ENCODE assay signal across 8 mouse cellular contexts in the genomic region with DNA sequence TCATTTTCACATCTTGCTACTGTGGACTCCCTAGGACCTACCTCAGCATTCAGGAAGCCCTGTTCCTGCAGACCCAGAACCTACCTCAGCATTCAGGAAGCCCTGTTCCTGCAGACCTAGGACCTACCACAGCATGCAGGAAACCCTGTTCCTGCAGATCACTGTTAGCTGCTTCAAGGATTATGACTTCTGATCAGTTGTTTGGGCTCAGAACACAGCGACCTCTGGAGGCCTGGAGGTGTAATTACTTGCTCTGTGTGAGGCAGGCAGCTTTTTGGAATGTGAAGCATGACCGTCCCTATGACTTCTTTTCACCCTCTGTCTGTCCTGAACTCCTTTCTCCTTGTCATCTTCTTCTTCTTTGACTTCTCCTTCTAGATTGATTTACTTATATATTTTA. TPM values are rescaled to one million over a fixed set of nuclear protein-coding genes. Genes with fewer than 3 reads are reported as not detected.
DNase-seq lines count a peak whose midpoint lies in the region; ATAC-seq and TF ChIP-seq lines count a peak whose summit lies in the region.

No protein-coding gene starts in this region.

- H3K4me3 ChIP-seq in heart, postnatal 0 days (ENCODE audit: low read depth, low read length), result no peak overlapping the region
- peak overlapping the region; percentile 25 for H3K4me3 ChIP-seq in megakaryocyte, embryonic 14.5 days (replicated peaks)
- no peak overlapping the region for H3K4me3 ChIP-seq in midbrain, embryonic 14.5 days (replicated peaks; ENCODE audit: low read depth, low read length)
- H3K4me3 ChIP-seq in forebrain, embryonic 16.5 days (replicated peaks; ENCODE audit: low read length), result no peak overlapping the region

- H3K27ac ChIP-seq in heart, postnatal 0 days (ENCODE audit: low read depth), result no peak overlapping the region
- H3K27ac ChIP-seq in midbrain, embryonic 14.5 days (replicated peaks; ENCODE audit: low read depth, low read length), result no peak overlapping the region
- H3K27ac ChIP-seq in forebrain, embryonic 16.5 days (ENCODE audit: low read length), result no peak overlapping the region

- DNase-seq in heart, postnatal 0 days (ENCODE audit: low spot score), result no peak
- DNase-seq in heart, adult 8-10 months (ENCODE audit: low spot score), result no peak
- DNase-seq in A20 (ENCODE audit: low read depth, low spot score), result peak; percentile 82
- DNase-seq in T-cell, adult 2 months (ENCODE audit: low spot score), result peak; percentile 49
- no peak for DNase-seq in cerebellum, adult 9-10 months
- no peak for DNase-seq in midbrain, embryonic 14.5 days

- TF ChIP-seq CTCF in heart, postnatal 0 days (IDR thresholded peaks at IDR 0.05; ENCODE audit: low read depth), result peak; percentile 46

- H3K9me3 ChIP-seq in heart, postnatal 0 days (replicated peaks; ENCODE audit: control insufficient read depth, low read length), result no peaks in the 10 kb centered on the region
- no peaks in the 10 kb centered on the region for H3K9me3 ChIP-seq in megakaryocyte, embryonic 14.5 days
- no peaks in the 10 kb centered on the region for H3K9me3 ChIP-seq in midbrain, embryonic 14.5 days (ENCODE audit: control insufficient read depth, low read length)
- no peaks in the 10 kb centered on the region for H3K9me3 ChIP-seq in forebrain, embryonic 16.5 days (ENCODE audit: control insufficient read depth, low read length)

- H3K4me1 ChIP-seq in heart, postnatal 0 days (ENCODE audit: control insufficient read depth, insufficient read depth), result no peaks in the 10 kb centered on the region
- peaks cover 30% of the 10 kb centered on the region for H3K4me1 ChIP-seq in megakaryocyte, embryonic 14.5 days
- H3K4me1 ChIP-seq in midbrain, embryonic 14.5 days (ENCODE audit: control insufficient read depth, insufficient read depth, low read length), result no peaks in the 10 kb centered on the region
- no peaks in the 10 kb centered on the region for H3K4me1 ChIP-seq in forebrain, embryonic 16.5 days (replicated peaks; ENCODE audit: control insufficient read depth, insufficient read depth, low read length)

- H3K4me2 ChIP-seq in heart, postnatal 0 days (ENCODE audit: low read depth, low read length), result no peak overlapping the region
- H3K4me2 ChIP-seq in midbrain, embryonic 14.5 days (ENCODE audit: low read length), result no peak overlapping the region
- no peak overlapping the region for H3K4me2 ChIP-seq in forebrain, embryonic 16.5 days (ENCODE audit: low read length)

- no peak for TF ChIP-seq EP300 in heart, postnatal 0 days (IDR thresholded peaks at IDR 0.05; ENCODE audit: low read depth)

- H3K9ac ChIP-seq in heart, postnatal 0 days (replicated peaks; ENCODE audit: low read depth, low read length), result no peak overlapping the region
- no peak overlapping the region for H3K9ac ChIP-seq in midbrain, embryonic 14.5 days (replicated peaks; ENCODE audit: low read length)
- no peak overlapping the region for H3K9ac ChIP-seq in forebrain, embryonic 16.5 days (replicated peaks; ENCODE audit: low read depth, low read length)

- no peaks in the 10 kb centered on the region for H3K36me3 ChIP-seq in heart, postnatal 0 days (replicated peaks; ENCODE audit: control insufficient read depth, insufficient read depth, low read length)
- no peaks in the 10 kb centered on the region for H3K36me3 ChIP-seq in megakaryocyte, embryonic 14.5 days (replicated peaks; ENCODE audit: low read length)
- H3K36me3 ChIP-seq in midbrain, embryonic 14.5 days (ENCODE audit: control insufficient read depth, insufficient read depth, low read length), result no peaks in the 10 kb centered on the region
- no peaks in the 10 kb centered on the region for H3K36me3 ChIP-seq in forebrain, embryonic 16.5 days (ENCODE audit: control insufficient read depth, insufficient read depth)

- no peak for ATAC-seq in heart, postnatal 0 days (ENCODE audit: insufficient read depth, low read depth)
- no peak for ATAC-seq in midbrain, embryonic 14.5 days (ENCODE audit: low FRiP score, low TSS enrichment)
- no peak for ATAC-seq in forebrain, embryonic 16.5 days

- H3K27me3 ChIP-seq in heart, postnatal 0 days (ENCODE audit: control insufficient read depth, insufficient read depth, low read length), result no peaks in the 10 kb centered on the region
- H3K27me3 ChIP-seq in megakaryocyte, embryonic 14.5 days (replicated peaks), result peaks cover 28% of the 10 kb centered on the region
- H3K27me3 ChIP-seq in midbrain, embryonic 14.5 days (ENCODE audit: control insufficient read depth, insufficient read depth, low read length), result no peaks in the 10 kb centered on the region
- no peaks in the 10 kb centered on the region for H3K27me3 ChIP-seq in forebrain, embryonic 16.5 days (replicated peaks; ENCODE audit: control insufficient read depth, insufficient read depth, low read length)

- WGBS in heart, postnatal 0 days, result 39% methylated on average over 2 of the region's 2 CpGs
- 43% methylated on average over 2 of the region's 2 CpGs for WGBS in midbrain, embryonic 14.5 days
- 30% methylated on average over 2 of the region's 2 CpGs for WGBS in forebrain, embryonic 16.5 days

RNA-seq across cellular contexts. Expression of a gene that starts 27.1 kb away (rescaled TPM):
- 26.2 and 38.0 TPM in 2 replicates for total RNA-seq in heart, postnatal 0 days (2014; rRNA removed; ENCODE audit: low replicate concordance)
- 50.7 and 52.9 TPM in 2 replicates for polyA plus RNA-seq in heart, postnatal 0 days (2015; fragmentation: Nextera tagmentation; extraction: Ambion mirVana)
- total RNA-seq in heart, adult 8-10 months (2022), result 1 to 10 TPM; 5.5 to 8.6 (median 7.5) TPM
- 10.7 and 35.6 TPM in 2 replicates for polyA plus RNA-seq in megakaryocyte, embryonic 14.5 days (2012; ENCODE audit: insufficient read depth, low replicate concordance)
- 106 and 132 TPM in 2 replicates for polyA plus RNA-seq in midbrain, embryonic 14.5 days (2014; fragmentation: Nextera tagmentation; extraction: Ambion mirVana)
- 70.2 and 92.5 TPM in 2 replicates for polyA plus RNA-seq in forebrain, embryonic 16.5 days (2015; fragmentation: Nextera tagmentation; extraction: Ambion mirVana)

RNA-seq across cellular contexts. Expression of a gene that starts 38.5 kb away (rescaled TPM):
- 4.7 and 4.9 TPM in 2 replicates for total RNA-seq in heart, postnatal 0 days (2014; rRNA removed; ENCODE audit: low replicate concordance)
- polyA plus RNA-seq in heart, postnatal 0 days (2015; fragmentation: Nextera tagmentation; extraction: Ambion mirVana), result 1.5 TPM in 2 replicates
- total RNA-seq in heart, adult 8-10 months (2022), result 1 to 10 TPM; 2.1 to 3.4 (median 2.4) TPM
- not detected in 2 replicates for polyA plus RNA-seq in megakaryocyte, embryonic 14.5 days (2012; ENCODE audit: insufficient read depth, low replicate concordance)
- 5.3 and 6.4 TPM in 2 replicates for polyA plus RNA-seq in midbrain, embryonic 14.5 days (2014; fragmentation: Nextera tagmentation; extraction: Ambion mirVana)
- polyA plus RNA-seq in forebrain, embryonic 16.5 days (2015; fragmentation: Nextera tagmentation; extraction: Ambion mirVana), result 8.1 and 8.2 TPM in 2 replicates

RNA-seq across cellular contexts. Expression of a gene that starts 45.0 kb away (rescaled TPM):
- total RNA-seq in heart, postnatal 0 days (2014; rRNA removed; ENCODE audit: low replicate concordance), result 73.2 and 81.0 TPM in 2 replicates
- 75.7 and 84.4 TPM in 2 replicates for polyA plus RNA-seq in heart, postnatal 0 days (2015; fragmentation: Nextera tagmentation; extraction: Ambion mirVana)
- total RNA-seq in heart, adult 8-10 months (2022), result 10 to 100 TPM; 67.8 to 74.7 (median 71.2) TPM
- 23.0 and 29.3 TPM in 2 replicates for polyA plus RNA-seq in megakaryocyte, embryonic 14.5 days (2012; ENCODE audit: insufficient read depth, low replicate concordance)
- 7.6 and 9.7 TPM in 2 replicates for polyA plus RNA-seq in midbrain, embryonic 14.5 days (2014; fragmentation: Nextera tagmentation; extraction: Ambion mirVana)
- polyA plus RNA-seq in forebrain, embryonic 16.5 days (2015; fragmentation: Nextera tagmentation; extraction: Ambion mirVana), result 11.1 and 14.4 TPM in 2 replicates

RNA-seq across cellular contexts. Expression of a gene that starts 51.5 kb away (rescaled TPM):
- total RNA-seq in heart, postnatal 0 days (2014; rRNA removed; ENCODE audit: low replicate concordance), result 24.1 and 49.8 TPM in 2 replicates
- 9.6 and 10.4 TPM in 2 replicates for polyA plus RNA-seq in heart, postnatal 0 days (2015; fragmentation: Nextera tagmentation; extraction: Ambion mirVana)
- total RNA-seq in heart, adult 8-10 months (2022), result 10 to 100 TPM; 13.3 to 17.9 (median 14.9) TPM
- 35.3 and 137 TPM in 2 replicates for polyA plus RNA-seq in megakaryocyte, embryonic 14.5 days (2012; ENCODE audit: insufficient read depth, low replicate concordance)
- 43.4 and 50.6 TPM in 2 replicates for polyA plus RNA-seq in midbrain, embryonic 14.5 days (2014; fragmentation: Nextera tagmentation; extraction: Ambion mirVana)
- polyA plus RNA-seq in forebrain, embryonic 16.5 days (2015; fragmentation: Nextera tagmentation; extraction: Ambion mirVana), result 40.0 and 43.7 TPM in 2 replicates

Comparison
In these comparisons a context has a peak if more than half of its experiments do, and no peak if none do; other contexts are left out.
1. DNase-seq: peak in A20 (single experiment) and T-cell, adult 2 months (single experiment); none in heart, postnatal 0 days (single experiment), heart, adult 8-10 months (single experiment), cerebellum, adult 9-10 months (single experiment) and midbrain, embryonic 14.5 days (single experiment).